Comparison of ENCODE assay signal across 8 mouse cellular contexts in genomic region chr11:63130497-63130896, GRCm38 (mm10). TPM values are rescaled to one million over a fixed set of nuclear protein-coding genes. Genes with fewer than 3 reads are reported as not detected.
A peak's percentile ranks its signal among the peaks of the same experiment; 100 is the strongest.
DNase-seq lines count a peak whose midpoint lies in the region; ATAC-seq and TF ChIP-seq lines count a peak whose summit lies in the region.

No protein-coding gene starts in this region.

- peak overlapping the region; percentile 63 for H3K4me3 ChIP-seq in layer of hippocampus, adult 2 months
- H3K4me3 ChIP-seq in intestine, embryonic 14.5 days (ENCODE audit: low read depth, low read length), result peak overlapping the region; percentile 47
- no peak overlapping the region; the same call in 1 of the 2 replicates for H3K4me3 ChIP-seq in liver, embryonic 15.5 days (replicated peaks)
- peak overlapping the region; percentile 60; the same call in 1 of the 2 replicates for H3K4me3 ChIP-seq in stomach, embryonic 14.5 days (ENCODE audit: low read depth, low read length)

- intact Hi-C loops in gastrocnemius, postnatal 14 days (cut with DNase I; ENCODE audit: low total_unique reads), result no loop called here

- H3K27ac ChIP-seq in layer of hippocampus, adult 2 months, result peak overlapping the region; percentile 88; the same call in 1 of the 2 replicates
- H3K27ac ChIP-seq in intestine, embryonic 14.5 days (ENCODE audit: low read depth), result no peak overlapping the region; the same call in 1 of the 2 replicates
- no peak overlapping the region; the same call in 1 of the 2 replicates for H3K27ac ChIP-seq in liver, embryonic 15.5 days (replicated peaks)
- peak overlapping the region; percentile 96; the same call in 1 of the 2 replicates for H3K27ac ChIP-seq in stomach, embryonic 14.5 days (ENCODE audit: low read length)

- 48% methylated on average over 8 of the region's 8 CpGs for WGBS in intestine, embryonic 14.5 days
- WGBS in liver, embryonic 15.5 days (ENCODE audit: insufficient replicate concordance), result 47% methylated on average over 8 of the region's 8 CpGs
- 50% methylated on average over 8 of the region's 8 CpGs for WGBS in stomach, embryonic 14.5 days

- no peak overlapping the region for H3K9ac ChIP-seq in intestine, embryonic 14.5 days (ENCODE audit: low read length)
- H3K9ac ChIP-seq in liver, embryonic 15.5 days, result no peak overlapping the region
- no peak overlapping the region for H3K9ac ChIP-seq in stomach, embryonic 14.5 days (replicated peaks; ENCODE audit: low read depth, low read length)

- no peaks in the 10 kb centered on the region for H3K9me3 ChIP-seq in intestine, embryonic 14.5 days (ENCODE audit: control insufficient read depth, low read length)
- no peaks in the 10 kb centered on the region for H3K9me3 ChIP-seq in liver, embryonic 15.5 days (replicated peaks)
- no peaks in the 10 kb centered on the region for H3K9me3 ChIP-seq in stomach, embryonic 14.5 days (ENCODE audit: control insufficient read depth, low read depth, low read length)

- peak in 1 of 2 experiments; percentile 23 for DNase-seq in layer of hippocampus, adult 2 months (ENCODE audit: low spot score in 2 of 2)
- DNase-seq in layer of hippocampus, adult 9-10 months (ENCODE audit: low spot score), result no peak
- peak; percentile 83 for DNase-seq in gastrocnemius, postnatal 14 days
- DNase-seq in intestine, embryonic 14.5 days (ENCODE audit: low spot score), result no peak

- peak; percentile 53; the same call in 1 of the 2 replicates for ATAC-seq in cerebellum, adult (ENCODE audit: insufficient number of reproducible peaks, low FRiP score, low TSS enrichment)
- no peak for ATAC-seq in intestine, embryonic 14.5 days (replicated peaks; ENCODE audit: low FRiP score, low TSS enrichment, low read depth)
- no peak for ATAC-seq in liver, embryonic 15.5 days (ENCODE audit: insufficient read depth)
- ATAC-seq in stomach, embryonic 14.5 days (ENCODE audit: insufficient number of reproducible peaks, insufficient read depth, low FRiP score, low read depth), result no peak
- ATAC-seq in activated CD4-positive, CD25-positive, alpha-beta regulatory T cell, adult 4 months, result no peak

- H3K36me3 ChIP-seq in intestine, embryonic 14.5 days (ENCODE audit: control insufficient read depth, insufficient read depth, low read length), result peaks cover 8% of the 10 kb centered on the region; the same call in 1 of the 2 replicates
- H3K36me3 ChIP-seq in liver, embryonic 15.5 days (replicated peaks), result no peaks in the 10 kb centered on the region
- peaks cover 5% of the 10 kb centered on the region; the same call in 1 of the 2 replicates for H3K36me3 ChIP-seq in stomach, embryonic 14.5 days (ENCODE audit: control insufficient read depth, insufficient read depth, low read length)

- no peak for TF ChIP-seq CTCF in layer of hippocampus, adult 2 months (conservative IDR thresholded peaks at IDR 0.05)

- H3K4me1 ChIP-seq in intestine, embryonic 14.5 days (replicated peaks; ENCODE audit: control insufficient read depth, insufficient read depth, low read length), result peaks cover 23% of the 10 kb centered on the region
- 0 out of 2 replicates have a peak, but pooled peaks cover 6% of the 10 kb centered on the region for H3K4me1 ChIP-seq in liver, embryonic 15.5 days (replicated peaks)
- H3K4me1 ChIP-seq in stomach, embryonic 14.5 days (ENCODE audit: control insufficient read depth, insufficient read depth, low read length), result peaks cover 39% of the 10 kb centered on the region; the same call in 1 of the 2 replicates

- peaks cover 25% of the 10 kb centered on the region for H3K27me3 ChIP-seq in intestine, embryonic 14.5 days (replicated peaks; ENCODE audit: control insufficient read depth, insufficient read depth, low read length)
- H3K27me3 ChIP-seq in liver, embryonic 15.5 days, result peaks cover 76% of the 10 kb centered on the region
- H3K27me3 ChIP-seq in stomach, embryonic 14.5 days (ENCODE audit: control insufficient read depth, insufficient read depth, low read length), result no peaks in the 10 kb centered on the region

- peak overlapping the region; percentile 63 for H3K4me2 ChIP-seq in intestine, embryonic 14.5 days (ENCODE audit: low read length)
- H3K4me2 ChIP-seq in liver, embryonic 15.5 days, result 0 out of 2 replicates have a peak overlapping the region, but pooled peaks have one; percentile 46
- H3K4me2 ChIP-seq in stomach, embryonic 14.5 days (replicated peaks; ENCODE audit: low read depth, low read length), result peak overlapping the region; percentile 62

RNA-seq across cellular contexts. Expression of gene Pmp22, which starts 1.7 kb away (rescaled TPM):
- 10 to 100 TPM; 17.9 to 21.4 TPM for total RNA-seq in layer of hippocampus, adult 2 months (2021)
- 100 to 1,000 TPM in 1 of 2 experiments, 10 to 100 TPM in 1; 92.1 to 338 TPM for total RNA-seq in gastrocnemius, postnatal 14 days (2021)
- 120 and 133 TPM in 2 replicates for polyA plus RNA-seq in intestine, embryonic 14.5 days (2014; fragmentation: Nextera tagmentation; extraction: Ambion mirVana)
- 18.8 and 23.4 TPM in 2 replicates for polyA plus RNA-seq in liver, embryonic 15.5 days (2015; fragmentation: Nextera tagmentation; extraction: Ambion mirVana)
- 185 and 194 TPM in 2 replicates for polyA plus RNA-seq in stomach, embryonic 14.5 days (2014; fragmentation: Nextera tagmentation; extraction: Ambion mirVana)
- not detected for polyA plus RNA-seq in activated CD4-positive, CD25-positive, alpha-beta regulatory T cell, adult 4 months (2017; shearing (Covaris generic))

Comparison
In these comparisons a context has a peak if more than half of its experiments do, and no peak if none do; other contexts are left out.
1. H3K27ac ChIP-seq: peak in layer of hippocampus, adult 2 months (single experiment) and stomach, embryonic 14.5 days (single experiment); none in intestine, embryonic 14.5 days (single experiment) and liver, embryonic 15.5 days (single experiment).
2. RNA of gene Pmp22, which starts 1.7 kb away (polyA plus RNA-seq): 185 to 194 TPM in stomach, embryonic 14.5 days, 120 to 133 TPM in intestine, embryonic 14.5 days and 18.8 to 23.4 TPM in liver, embryonic 15.5 days; not detected in activated CD4-positive, CD25-positive, alpha-beta regulatory T cell, adult 4 months; every median in the first group is over 10 times any median in the second.
3. Peak in every context shown above with its lines, with median percentiles within 50 percentile points of each other: H3K4me2 ChIP-seq.